Mouse (Mus musculus): ENCODE data around the gene Ebf1.
A peak's percentile ranks its signal among the peaks of the same experiment; 100 is the strongest.

Ebf1 gene

GRCm38 (mm10) chr11:44785479-44785878 is 168.4 kb downstream of the Ebf1 start:
- DNase-seq, result no peak

- DNase-seq, result no peak
Observed at GRCm38 (mm10) chr11:44788003-44788402, 170.9 kb downstream of the Ebf1 start.

GRCm38 (mm10) chr11:44792816-44793215 is 175.7 kb downstream of the Ebf1 start:
- no peak for DNase-seq

- no peak for DNase-seq
Observed at GRCm38 (mm10) chr11:44794883-44795282, 177.8 kb downstream of the Ebf1 start.

- no peak for DNase-seq
Observed at GRCm38 (mm10) chr11:44795767-44796166, 178.7 kb downstream of the Ebf1 start.

- DNase-seq, result no peak
Observed at GRCm38 (mm10) chr11:44798270-44798669, 181.2 kb downstream of the Ebf1 start.

- DNase-seq, result no peak
Observed at GRCm38 (mm10) chr11:44804046-44804445, 186.9 kb downstream of the Ebf1 start.

GRCm38 (mm10) chr11:44806589-44806988 is 189.5 kb downstream of the Ebf1 start:
- DNase-seq, result no peak

- no peak for DNase-seq
Observed at GRCm38 (mm10) chr11:44808855-44809546, 191.9 kb downstream of the Ebf1 start.

- DNase-seq, result no peak
Observed at GRCm38 (mm10) chr11:44811007-44811406, 193.9 kb downstream of the Ebf1 start.

GRCm38 (mm10) chr11:44812193-44812746 is 195.2 kb downstream of the Ebf1 start:
- no peak for DNase-seq

- no peak for DNase-seq
Observed at GRCm38 (mm10) chr11:44813534-44813933, 196.4 kb downstream of the Ebf1 start.

- no peak for DNase-seq
Observed at GRCm38 (mm10) chr11:44814847-44815246, 197.7 kb downstream of the Ebf1 start.

GRCm38 (mm10) chr11:44815991-44816390 is 198.9 kb downstream of the Ebf1 start:
- no peak for DNase-seq

GRCm38 (mm10) chr11:44822312-44822711 is 205.2 kb downstream of the Ebf1 start:
- DNase-seq, result no peak

GRCm38 (mm10) chr11:44832227-44832939 is 215.3 kb downstream of the Ebf1 start:
- no peak for DNase-seq

- DNase-seq, result no peak
Observed at GRCm38 (mm10) chr11:44832940-44833254, 215.8 kb downstream of the Ebf1 start.

- DNase-seq, result peak in 1 of 2 experiments; percentile 10
Observed at GRCm38 (mm10) chr11:44833351-44833996, 216.4 kb downstream of the Ebf1 start.

GRCm38 (mm10) chr11:44835166-44835565 is 218.0 kb downstream of the Ebf1 start:
- no peak for DNase-seq

- DNase-seq, result no peak
Observed at GRCm38 (mm10) chr11:44837592-44837991, 220.5 kb downstream of the Ebf1 start.

- no peak for DNase-seq
Observed at GRCm38 (mm10) chr11:44841127-44842056, 224.3 kb downstream of the Ebf1 start.

GRCm38 (mm10) chr11:44851874-44852273 is 234.8 kb downstream of the Ebf1 start:
- DNase-seq, result no peak

GRCm38 (mm10) chr11:44852921-44853320 is 235.8 kb downstream of the Ebf1 start:
- no peak for DNase-seq

Data from kidney, postnatal 25 days (tissue).